Mouse (Mus musculus) stomach, embryonic 16.5 days (tissue): ENCODE measurements at regions not wholly inside any gene's neighbourhood (a gene's known extent, or its start where the extent isn't known, plus 50 kb on each side); places are given as distances from the start of the nearest gene placed in this dataset.

Source experiments
- ATAC-seq: fragments of 200-750 bp; cut with Nextera tagmentation; 2 replicates; pipeline ENCODE4 v1.8.0; 2017; ENCODE audit warnings: moderate number of reproducible peaks, moderate TSS enrichment; ENCODE audit not compliant: insufficient read depth, low FRiP score
- H3K27ac ChIP-seq: fragments of 300-500 bp; sonication (generic); 2 replicates; pipeline ENCODE4 v1.5.1; 2014; ENCODE audit warnings: low read length
- H3K27me3 ChIP-seq: fragments of 300-500 bp; sonication (generic); 2 replicates; pipeline ENCODE4 v1.6.1; 2014; ENCODE audit warnings: low read length, control low read depth, mixed read lengths; ENCODE audit not compliant: control insufficient read depth, insufficient read depth
- H3K36me3 ChIP-seq: fragments of 300-500 bp; sonication (generic); 2 replicates; pipeline ENCODE4 v1.6.1; 2014; ENCODE audit warnings: low read length; ENCODE audit not compliant: control insufficient read depth, insufficient read depth
- H3K4me1 ChIP-seq: fragments of 300-500 bp; sonication (generic); 2 replicates; pipeline ENCODE4 v1.6.1; 2014; ENCODE audit warnings: low read length, control low read depth, mixed read lengths; ENCODE audit not compliant: control insufficient read depth, insufficient read depth
- H3K4me2 ChIP-seq: fragments of 300-500 bp; sonication (generic); 2 replicates; pipeline ENCODE4 v1.6.1; 2014; ENCODE audit warnings: low read depth, low read length, mixed read lengths
- H3K4me3 ChIP-seq: fragments of 300-500 bp; sonication (generic); replicated peaks from 2 replicates; pipeline ENCODE4 v1.5.1; 2014; ENCODE audit warnings: mild to moderate bottlenecking, low read length
- H3K9ac ChIP-seq: fragments of 300-500 bp; sonication (generic); 2 replicates; pipeline ENCODE4 v1.6.1; 2014; ENCODE audit warnings: low read length
- H3K9me3 ChIP-seq: fragments of 300-500 bp; sonication (generic); replicated peaks from 2 replicates; pipeline ENCODE4 v1.6.1; 2016; ENCODE audit warnings: low read length, control low read depth; ENCODE audit not compliant: control insufficient read depth
- WGBS: fragments of 180-500 bp; shearing (Covaris S2); extraction: QIAGEN DNeasy Blood & Tissue Kit; methylation state at CpG from one replicate; pipeline ENCODE4 v1.1.7; 2014; 5-methylcytosine and 5-hydroxymethylcytosine counted together

GRCm38 (mm10) chr9:87323690-87324089 is 68.4 kb upstream of the Cep162 start:
- 55% methylated on average over 2 of the region's 2 CpGs for WGBS
- H3K36me3 ChIP-seq, result no peaks in the 10 kb centered on the region

GRCm38 (mm10) chr9:87320758-87321157 is 65.4 kb upstream of the Cep162 start:
- 92% methylated on average over 13 of the region's 13 CpGs for WGBS
- no peak overlapping the region for H3K4me2 ChIP-seq

More at GRCm38 (mm10) chr9:87323690-87324089, 68.4 kb upstream of the Cep162 start:
- no peak overlapping the region for H3K4me2 ChIP-seq
- H3K4me3 ChIP-seq, result no peak overlapping the region
- H3K4me1 ChIP-seq, result no peaks in the 10 kb centered on the region
- no peak for ATAC-seq
- H3K27me3 ChIP-seq, result no peaks in the 10 kb centered on the region
- H3K9me3 ChIP-seq, result no peaks in the 10 kb centered on the region
- no peak overlapping the region for H3K27ac ChIP-seq
- no peak overlapping the region for H3K9ac ChIP-seq

GRCm38 (mm10) chr9:87318767-87319166 is 63.4 kb upstream of the Cep162 start:
- 68% methylated on average over 7 of the region's 7 CpGs for WGBS
- Histone ChIP-seq H3K4me3 (no peak overlapping the region), H3K27me3 (no peaks in the 10 kb centered on the region), H3K36me3 (no peaks in the 10 kb centered on the region), H3K4me2 (no peak overlapping the region), H3K4me1 (no peaks in the 10 kb centered on the region), H3K9me3 (no peaks in the 10 kb centered on the region), H3K27ac (no peak overlapping the region), H3K9ac (no peak overlapping the region)
- ATAC-seq, result no peak

More at GRCm38 (mm10) chr9:87320758-87321157, 65.4 kb upstream of the Cep162 start:
- Histone ChIP-seq H3K4me3 (no peak overlapping the region), H3K4me1 (no peaks in the 10 kb centered on the region), H3K27ac (no peak overlapping the region), H3K27me3 (no peaks in the 10 kb centered on the region), H3K36me3 (no peaks in the 10 kb centered on the region), H3K9ac (no peak overlapping the region), H3K9me3 (no peaks in the 10 kb centered on the region)
- no peak for ATAC-seq

- peak overlapping the region; percentile 35; the same call in 1 of the 2 replicates for H3K27ac ChIP-seq
- no peaks in the 10 kb centered on the region for H3K36me3 ChIP-seq
- H3K4me1 ChIP-seq, result no peaks in the 10 kb centered on the region
- H3K9ac ChIP-seq, result no peak overlapping the region
- no peak overlapping the region for H3K4me3 ChIP-seq
- H3K9me3 ChIP-seq, result no peaks in the 10 kb centered on the region
- ATAC-seq, result peak; percentile 86; the same call in 1 of the 2 replicates
- no peak overlapping the region for H3K4me2 ChIP-seq
- WGBS, result 60% methylated on average over 6 of the region's 6 CpGs
- no peaks in the 10 kb centered on the region for H3K27me3 ChIP-seq
Observed at GRCm38 (mm10) chr9:87310150-87310549, 54.8 kb upstream of the Cep162 start.
